Mouse (Mus musculus) stomach, embryonic 14.5 days (tissue): ENCODE results near the gene Tiam2. TPM values are rescaled to one million over a fixed set of nuclear protein-coding genes. Genes with fewer than 3 reads are reported as not detected.

Source experiments
- ATAC-seq: fragments of 200-750 bp; cut with Nextera tagmentation; 2 replicates; pipeline ENCODE4 v1.8.0; 2017; ENCODE audit warnings: low read depth, moderate TSS enrichment; ENCODE audit not compliant: insufficient number of reproducible peaks, insufficient read depth, low FRiP score
- H3K27ac ChIP-seq: fragments of 300-500 bp; sonication (generic); 2 replicates; pipeline ENCODE4 v1.5.1; 2014; ENCODE audit warnings: mild to moderate bottlenecking, low read length, moderate library complexity, mixed read lengths
- H3K27me3 ChIP-seq: fragments of 300-500 bp; sonication (generic); 2 replicates; pipeline ENCODE4 v1.6.1; 2014; ENCODE audit warnings: low read length, control low read depth, mixed read lengths; ENCODE audit not compliant: control insufficient read depth, insufficient read depth
- H3K36me3 ChIP-seq: fragments of 300-500 bp; sonication (generic); 2 replicates; pipeline ENCODE4 v1.6.1; 2014; ENCODE audit warnings: mild to moderate bottlenecking, control low read depth, low read length, moderate library complexity, mixed read lengths; ENCODE audit not compliant: control insufficient read depth, insufficient read depth
- H3K4me1 ChIP-seq: fragments of 300-500 bp; sonication (generic); 2 replicates; pipeline ENCODE4 v1.6.1; 2014; ENCODE audit warnings: low read length, control low read depth, mixed read lengths; ENCODE audit not compliant: control insufficient read depth, insufficient read depth
- H3K4me2 ChIP-seq: fragments of 300-500 bp; sonication (generic); replicated peaks from 2 replicates; pipeline ENCODE4 v1.6.1; 2014; ENCODE audit warnings: low read depth, low read length, control low read depth
- H3K4me3 ChIP-seq: fragments of 300-500 bp; sonication (generic); 2 replicates; pipeline ENCODE4 v1.5.1; 2014; ENCODE audit warnings: low read depth, low read length, control low read depth
- H3K9ac ChIP-seq: fragments of 300-500 bp; sonication (generic); replicated peaks from 2 replicates; pipeline ENCODE4 v1.6.1; 2014; ENCODE audit warnings: low read depth, mild to moderate bottlenecking, control low read depth, low read length, moderate library complexity, mixed read lengths
- H3K9me3 ChIP-seq: fragments of 300-500 bp; sonication (generic); 2 replicates; pipeline ENCODE4 v1.6.1; 2016; ENCODE audit warnings: low read depth, low read length, control low read depth; ENCODE audit not compliant: control insufficient read depth
- WGBS: fragments of 180-500 bp; shearing (Covaris S2); extraction: QIAGEN DNeasy Blood & Tissue Kit; methylation state at CpG from one replicate; pipeline ENCODE4 v1.1.7; 2014; 5-methylcytosine and 5-hydroxymethylcytosine counted together
- polyA plus RNA-seq: library from polyadenylated mRNA; unstranded; fragments of >200 nt; fragmentation: Nextera tagmentation; extraction: Ambion mirVana; gene quantifications from 2 replicates; pipeline ENCODE4 v1.2.1, GENCODE M21; 2014

The Tiam2 gene
- polyA plus RNA-seq, 1 experiment from 2014 or later = 6.5 TPM

- WGBS = 83% methylated on average over 9 of the region's 9 CpGs
- Histone ChIP-seq H3K4me3 (no peak overlapping the region), H3K9ac (no peak overlapping the region), H3K4me1 (peaks cover 2% of the 10 kb centered on the region; the same call in 1 of the 2 replicates), H3K27ac (no peak overlapping the region), H3K4me2 (no peak overlapping the region), H3K27me3 (no peaks in the 10 kb centered on the region), H3K36me3 (no peaks in the 10 kb centered on the region), H3K9me3 (no peaks in the 10 kb centered on the region)
- ATAC-seq = no peak
Observed at GRCm38 (mm10) chr17:3454850-3455249, 128.5 kb downstream of the Tiam2 start.

- no peaks in the 10 kb centered on the region for H3K36me3 ChIP-seq
- no peak overlapping the region for H3K4me2 ChIP-seq
- no peak overlapping the region for H3K4me3 ChIP-seq
- WGBS = 53% methylated on average over 2 of the region's 2 CpGs
- H3K27me3 ChIP-seq = no peaks in the 10 kb centered on the region
- no peak overlapping the region for H3K9ac ChIP-seq
- H3K9me3 ChIP-seq = no peaks in the 10 kb centered on the region
- no peak overlapping the region for H3K27ac ChIP-seq
- peaks cover 5% of the 10 kb centered on the region; the same call in 1 of the 2 replicates for H3K4me1 ChIP-seq
- ATAC-seq = no peak
Observed at GRCm38 (mm10) chr17:3457914-3458681, 131.7 kb downstream of the Tiam2 start.

- ATAC-seq = no peak
- Histone ChIP-seq H3K4me2 (no peak overlapping the region), H3K9ac (no peak overlapping the region), H3K27ac (no peak overlapping the region), H3K36me3 (no peaks in the 10 kb centered on the region), H3K4me1 (0 out of 2 replicates have a peak, but pooled peaks cover 3% of the 10 kb centered on the region), H3K9me3 (no peaks in the 10 kb centered on the region), H3K27me3 (no peaks in the 10 kb centered on the region), H3K4me3 (no peak overlapping the region)
- 81% methylated on average over 4 of the region's 4 CpGs for WGBS
Observed at GRCm38 (mm10) chr17:3465861-3466260, 139.5 kb downstream of the Tiam2 start.

- Histone ChIP-seq H3K4me2 (no peak overlapping the region), H3K9me3 (no peaks in the 10 kb centered on the region), H3K4me3 (no peak overlapping the region), H3K27me3 (no peaks in the 10 kb centered on the region), H3K4me1 (0 out of 2 replicates have a peak, but pooled peaks cover 3% of the 10 kb centered on the region), H3K9ac (no peak overlapping the region), H3K27ac (no peak overlapping the region), H3K36me3 (no peaks in the 10 kb centered on the region)
- no peak for ATAC-seq
- 89% methylated on average over 3 of the region's 3 CpGs for WGBS
Observed at GRCm38 (mm10) chr17:3466681-3467080, 140.3 kb downstream of the Tiam2 start.

DNA sequence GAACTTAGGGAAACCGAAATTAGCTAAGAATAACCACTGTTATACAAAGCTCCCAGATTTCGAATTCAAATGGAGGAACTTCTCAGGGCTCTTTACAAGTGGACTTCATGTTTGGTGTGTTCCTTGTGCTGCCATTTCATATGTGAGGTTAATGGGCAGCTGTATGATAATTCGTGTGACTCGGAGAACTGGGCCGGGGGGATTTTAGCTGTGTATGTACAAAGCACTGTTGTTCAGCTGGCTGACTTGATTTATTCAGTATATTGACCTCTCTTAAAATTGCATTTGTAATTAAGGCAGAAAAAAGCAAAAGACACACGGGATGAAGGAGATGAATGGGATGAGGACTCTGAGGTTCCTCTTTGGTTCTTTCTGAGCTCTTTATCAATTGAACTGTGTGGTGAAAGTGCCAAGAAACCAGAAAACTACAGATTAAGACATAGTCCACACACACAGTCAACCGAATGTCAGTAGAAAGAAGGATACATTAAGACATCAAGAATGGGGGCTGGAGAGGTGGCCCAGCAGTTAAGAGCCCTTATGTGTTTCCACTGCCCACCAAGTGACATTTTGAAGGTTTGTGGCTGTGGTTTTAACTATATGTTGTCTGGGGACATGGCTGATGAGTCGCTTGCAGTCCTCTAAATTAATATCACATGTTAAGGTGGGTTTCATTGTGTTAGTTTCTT is 141.4 kb downstream of the Tiam2 start:
- no peaks in the 10 kb centered on the region for H3K36me3 ChIP-seq
- no peak overlapping the region for H3K27ac ChIP-seq
- no peaks in the 10 kb centered on the region for H3K9me3 ChIP-seq
- no peak for ATAC-seq
- no peaks in the 10 kb centered on the region for H3K4me1 ChIP-seq
- H3K27me3 ChIP-seq = no peaks in the 10 kb centered on the region
- no peak overlapping the region for H3K4me2 ChIP-seq
- no peak overlapping the region for H3K4me3 ChIP-seq
- WGBS = 79% methylated on average over 8 of the region's 8 CpGs
- H3K9ac ChIP-seq = no peak overlapping the region

- no peaks in the 10 kb centered on the region for H3K27me3 ChIP-seq
- no peak for ATAC-seq
- H3K36me3 ChIP-seq = no peaks in the 10 kb centered on the region
- 82% methylated on average over 6 of the region's 6 CpGs for WGBS
- no peak overlapping the region for H3K4me3 ChIP-seq
- H3K9me3 ChIP-seq = no peaks in the 10 kb centered on the region
- no peak overlapping the region for H3K4me2 ChIP-seq
- H3K4me1 ChIP-seq = no peaks in the 10 kb centered on the region
- no peak overlapping the region for H3K9ac ChIP-seq
- no peak overlapping the region for H3K27ac ChIP-seq
Observed at GRCm38 (mm10) chr17:3472018-3472417, 145.6 kb downstream of the Tiam2 start.

DNA sequence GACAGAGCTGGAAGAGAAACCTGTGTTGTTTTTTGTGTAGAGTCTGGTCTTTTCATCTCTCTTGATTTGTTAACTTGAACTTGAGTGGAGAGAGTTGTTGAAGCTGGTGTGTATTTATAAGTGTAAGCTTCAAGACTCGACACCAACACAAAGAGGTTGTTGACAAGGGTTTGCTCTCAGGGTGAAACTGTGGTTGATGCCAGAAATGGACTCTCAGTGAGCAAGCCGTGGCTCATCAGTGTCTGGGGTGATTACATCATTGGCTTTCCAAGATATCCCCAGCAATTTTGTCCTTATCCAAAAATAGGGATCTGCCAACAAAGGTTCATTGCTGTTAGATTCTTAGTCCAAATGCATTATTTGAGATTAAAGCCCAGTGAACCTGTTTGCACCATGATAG is 150.2 kb downstream of the Tiam2 start:
- Histone ChIP-seq H3K9ac (no peak overlapping the region), H3K27me3 (no peaks in the 10 kb centered on the region), H3K4me1 (no peaks in the 10 kb centered on the region), H3K9me3 (no peaks in the 10 kb centered on the region), H3K27ac (no peak overlapping the region), H3K4me2 (no peak overlapping the region), H3K4me3 (no peak overlapping the region), H3K36me3 (no peaks in the 10 kb centered on the region; the same call in 1 of the 2 replicates)
- 72% methylated on average over 2 of the region's 2 CpGs for WGBS
- ATAC-seq = no peak

DNA sequence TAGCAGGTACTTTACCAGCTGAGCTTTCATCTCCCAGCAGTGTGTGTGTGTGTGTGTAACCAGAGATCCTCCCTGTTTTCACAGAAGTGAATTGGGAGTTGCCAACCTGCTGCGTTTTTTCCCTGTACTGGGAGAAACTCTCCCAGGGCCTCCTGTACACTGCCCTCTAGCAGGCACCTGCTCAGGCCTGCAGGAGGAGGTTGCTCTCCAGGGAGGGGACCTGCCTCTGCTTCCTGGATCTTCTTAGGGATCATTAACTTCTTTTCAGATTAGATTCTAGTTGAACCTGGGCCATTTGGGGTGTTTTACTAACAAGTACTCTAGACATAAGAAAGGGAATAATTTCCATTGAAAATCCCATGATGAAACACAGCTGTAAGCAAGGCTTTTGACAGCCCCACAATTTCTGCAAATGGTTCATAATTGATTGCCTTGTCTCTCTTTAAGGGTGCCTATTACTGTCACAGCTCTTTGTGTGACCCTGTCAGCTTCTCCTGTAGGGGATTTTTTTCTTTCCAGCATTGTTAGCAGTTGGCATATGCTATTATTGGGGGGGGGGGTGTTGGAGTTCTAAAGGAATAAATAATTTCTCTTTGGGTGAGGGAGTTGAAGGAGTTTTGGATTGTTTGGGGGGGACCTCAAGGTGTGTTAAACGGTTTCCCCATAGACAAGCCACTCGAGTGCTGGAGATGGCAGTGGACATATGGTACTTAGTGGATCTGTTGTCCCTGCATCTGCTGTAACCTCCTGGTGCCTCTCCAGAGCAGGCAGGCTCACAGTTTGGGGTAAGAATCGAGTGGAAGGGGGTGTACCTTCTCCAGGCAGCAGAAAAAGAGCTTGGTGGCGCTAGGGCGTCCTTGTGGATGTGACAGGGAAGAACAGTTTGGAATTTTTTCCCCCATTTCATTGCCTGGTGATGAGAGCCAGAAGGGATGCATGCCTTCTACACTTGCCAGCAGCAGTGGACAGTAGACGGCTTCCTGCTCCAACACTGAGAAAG is 155.5 kb downstream of the Tiam2 start:
- Histone ChIP-seq H3K4me2 (no peak overlapping the region), H3K36me3 (no peaks in the 10 kb centered on the region; the same call in 1 of the 2 replicates), H3K4me1 (no peaks in the 10 kb centered on the region), H3K4me3 (no peak overlapping the region), H3K9me3 (no peaks in the 10 kb centered on the region), H3K9ac (no peak overlapping the region), H3K27ac (no peak overlapping the region), H3K27me3 (no peaks in the 10 kb centered on the region)
- 58% methylated on average over 7 of the region's 7 CpGs for WGBS
- no peak; the same call in 1 of the 2 replicates for ATAC-seq
